Mouse (Mus musculus) midbrain, embryonic 11.5 days (tissue): ENCODE measurements around the gene Tmprss11a. TPM values are rescaled to one million over a fixed set of nuclear protein-coding genes. Genes with fewer than 3 reads are reported as not detected.

Experiments used
- polyA plus RNA-seq: library from polyadenylated mRNA; unstranded; fragments of >200 nt; fragmentation: Nextera tagmentation; extraction: Ambion mirVana; gene quantifications from 2 replicates; pipeline ENCODE4 v1.2.1, GENCODE M21; 2014

Tmprss11a gene
- polyA plus RNA-seq, 1 experiment from 2014 or later: not detected

Other genes starting within 250 kb of the Tmprss11a start
- not detected in 2 replicates for gene Tmprss11c, start 179.7 kb downstream of the Tmprss11a start, polyA plus RNA-seq
- gene Tmprss11d, start 95.6 kb downstream of the Tmprss11a start, polyA plus RNA-seq: not detected in 2 replicates
- gene Tmprss11g, start 49.6 kb upstream of the Tmprss11a start, polyA plus RNA-seq: not detected in 2 replicates
- gene Tmprss11f, start 163.4 kb upstream of the Tmprss11a start, polyA plus RNA-seq: 0.04 TPM in 1 of 2 replicates, not detected in the other
- not detected in 2 replicates for gene Tmprss11b, start 207.4 kb upstream of the Tmprss11a start, polyA plus RNA-seq